Mouse (Mus musculus) pancreas, adult 10 weeks (tissue): Measurements from ENCODE around the gene Kcnj8. TPM values are rescaled to one million over a fixed set of nuclear protein-coding genes. Genes with fewer than 3 reads are reported as not detected.

Experiments used
- polyA plus RNA-seq: library from polyadenylated mRNA; stranded (reverse); fragments of 350-450 nt; fragmentation: Illumina TruSeq; extraction: RNeasy Lipid Tissue Mini Kit (QIAGEN cat#74804); gene quantifications from one replicate; pipeline ENCODE4 v1.2.3, GENCODE M21; 2015; ENCODE audit warnings: low read depth, low replicate concordance; ENCODE audit not compliant: insufficient read depth

The Kcnj8 gene
- 2.5 TPM for polyA plus RNA-seq

GRCm38 (mm10) chr6:142571055-142571618 lies at the start of gene Kcnj8:
Gene Kcnj8, minus strand, starts transcription at chr6:142571614.

Other genes with a start within 250 kb of the Kcnj8 start
- not detected for gene Slco1a5, start 248.6 kb downstream of the Kcnj8 start, polyA plus RNA-seq
- gene Pyroxd1, start 226.0 kb downstream of the Kcnj8 start, polyA plus RNA-seq, result 4.0 TPM
- 7.6 TPM for gene Recql, start 184.5 kb downstream of the Kcnj8 start, polyA plus RNA-seq
- gene Golt1b, start 184.4 kb downstream of the Kcnj8 start, polyA plus RNA-seq, result 8.5 TPM
- gene Spx, start 158.2 kb downstream of the Kcnj8 start, polyA plus RNA-seq, result 1.8 TPM
- gene Gys2, start 98.5 kb downstream of the Kcnj8 start, polyA plus RNA-seq, result not detected
- 12.6 TPM for gene Ldhb, start 63.7 kb downstream of the Kcnj8 start, polyA plus RNA-seq
- gene Abcc9, start 130.7 kb upstream of the Kcnj8 start, polyA plus RNA-seq, result 2.1 TPM
- gene Cmas, start 185.1 kb upstream of the Kcnj8 start, polyA plus RNA-seq, result 12.5 TPM
- gene Sult6b2, start 232.9 kb upstream of the Kcnj8 start, polyA plus RNA-seq, result not detected